ENCODE assay signal across 21 mouse cellular contexts in the genomic region with DNA sequence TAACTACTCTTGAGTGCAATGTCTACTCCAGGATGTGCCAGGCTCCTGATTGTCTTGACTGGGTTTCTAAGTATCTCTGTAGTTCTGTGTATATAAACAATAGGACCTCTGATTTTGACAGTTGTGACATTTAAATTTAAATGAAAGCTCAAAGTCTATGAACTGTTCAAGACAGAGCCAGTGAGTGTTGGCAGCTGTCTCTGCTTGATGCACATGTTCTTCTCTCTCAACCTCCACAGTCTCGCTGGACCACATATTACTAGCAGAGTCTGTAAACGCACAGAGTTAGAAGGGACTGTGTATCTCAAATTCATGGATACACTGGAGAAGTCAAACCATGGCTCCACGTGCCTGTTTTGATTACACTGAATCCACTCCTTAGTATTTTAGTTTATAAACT.
A peak's percentile ranks its signal among the peaks of the same experiment; 100 is the strongest.
DNase-seq lines count a peak whose midpoint lies in the region; ATAC-seq and TF ChIP-seq lines count a peak whose summit lies in the region.
"Had no signal": no experiment of that assay in that cellular context is flagged by ENCODE, and none has a peak within 500 bp of the region (broad histone marks: within the 10 kb centered on the region; RNA-seq: fewer than 3 reads in every experiment).

No protein-coding gene starts in this region.

- H3K27me3 ChIP-seq in lung, embryonic 14.5 days (ENCODE audit: insufficient read depth, low read length) = no peaks in the 10 kb centered on the region
- H3K27me3 ChIP-seq in lung, embryonic 15.5 days = no peaks in the 10 kb centered on the region
- no peaks in the 10 kb centered on the region for H3K27me3 ChIP-seq in lung, embryonic 16.5 days (ENCODE audit: control insufficient read depth, insufficient read depth, low read depth, low read length)
- H3K27me3 ChIP-seq: CH12.LX, Patski had no signal

- H3K4me2 ChIP-seq in lung, embryonic 14.5 days = no peak overlapping the region
- H3K4me2 ChIP-seq in lung, embryonic 15.5 days = no peak overlapping the region
- no peak overlapping the region for H3K4me2 ChIP-seq in lung, embryonic 16.5 days (ENCODE audit: low read depth, low read length)

- H3K4me3 ChIP-seq in lung, embryonic 14.5 days (ENCODE audit: low read depth, low read length) = no peak overlapping the region
- H3K4me3 ChIP-seq in lung, embryonic 15.5 days = no peak overlapping the region
- H3K4me3 ChIP-seq in lung, embryonic 16.5 days (ENCODE audit: low read length) = no peak overlapping the region

- peak; percentile 74 for DNase-seq in lung, embryonic 14.5 days
- DNase-seq in lung, postnatal 36 days = no peak
- DNase-seq in lung, postnatal 4 days = no peak
- DNase-seq in lung, adult 18-20 months = no peak
- DNase-seq: adrenal gland, adult 2 months; adrenal gland, adult 8-10 months; adrenal gland, postnatal 10 days; adrenal gland, postnatal 14 days; adrenal gland, postnatal 25 days; adrenal gland, postnatal 36 days; B cell, adult 2 months; cerebellum, adult 11 months; cerebellum, adult 11-12 months; cerebellum, adult 18-20 months had no signal

- TF ChIP-seq CTCF in lung, embryonic 14.5 days (IDR thresholded peaks at IDR 0.05; ENCODE audit: low read depth) = no peak

- H3K4me1 ChIP-seq in lung, embryonic 14.5 days (ENCODE audit: insufficient read depth) = 0 out of 2 replicates have a peak, but pooled peaks cover 5% of the 10 kb centered on the region
- peaks cover 10% of the 10 kb centered on the region for H3K4me1 ChIP-seq in lung, embryonic 15.5 days
- no peaks in the 10 kb centered on the region; the same call in 1 of the 2 replicates for H3K4me1 ChIP-seq in lung, embryonic 16.5 days (replicated peaks; ENCODE audit: control insufficient read depth, insufficient read depth, low read length)

- no peaks in the 10 kb centered on the region for H3K36me3 ChIP-seq in lung, embryonic 14.5 days (ENCODE audit: insufficient read depth)
- no peaks in the 10 kb centered on the region for H3K36me3 ChIP-seq in lung, embryonic 15.5 days
- H3K36me3 ChIP-seq in lung, embryonic 16.5 days (ENCODE audit: control insufficient read depth, insufficient read depth, low read length) = no peaks in the 10 kb centered on the region
- H3K36me3 ChIP-seq: G1E had no signal

- ATAC-seq in lung, embryonic 14.5 days (ENCODE audit: insufficient read depth) = peak; percentile 71; the same call in 1 of the 2 replicates
- ATAC-seq in lung, embryonic 15.5 days (ENCODE audit: borderline replicate concordance, extremely low read depth, low FRiP score, low TSS enrichment) = peak; percentile 68
- peak; percentile 67 for ATAC-seq in lung, embryonic 16.5 days (ENCODE audit: low read depth)
- ATAC-seq: activated CD4-positive, CD25-positive, alpha-beta regulatory T cell, adult 4 months; CD4-positive, CD25-positive, alpha-beta regulatory T cell, adult 4 months; Patski had no signal

- WGBS in lung, embryonic 14.5 days = 37% methylated on average over 3 of the region's 3 CpGs
- WGBS in lung, embryonic 15.5 days = 37% methylated on average over 3 of the region's 3 CpGs
- WGBS in lung, embryonic 16.5 days = 41% methylated on average over 3 of the region's 3 CpGs

- no peak overlapping the region for H3K9ac ChIP-seq in lung, embryonic 14.5 days
- H3K9ac ChIP-seq in lung, embryonic 15.5 days = no peak overlapping the region
- no peak overlapping the region for H3K9ac ChIP-seq in lung, embryonic 16.5 days (ENCODE audit: low read length)

- H3K9me3 ChIP-seq in lung, embryonic 14.5 days (ENCODE audit: low read depth, low read length) = no peaks in the 10 kb centered on the region
- H3K9me3 ChIP-seq in lung, embryonic 15.5 days = no peaks in the 10 kb centered on the region
- H3K9me3 ChIP-seq in lung, embryonic 16.5 days (ENCODE audit: control insufficient read depth, low read length) = no peaks in the 10 kb centered on the region
- H3K9me3 ChIP-seq: G1E had no signal

- H3K27ac ChIP-seq in lung, embryonic 14.5 days (ENCODE audit: low read depth) = no peak overlapping the region
- no peak overlapping the region for H3K27ac ChIP-seq in lung, embryonic 15.5 days
- H3K27ac ChIP-seq in lung, embryonic 16.5 days (ENCODE audit: low read length) = no peak overlapping the region
